Mouse (Mus musculus) kidney, embryonic 15.5 days (tissue): ENCODE measurements around the gene Tbl2. TPM values are rescaled to one million over a fixed set of nuclear protein-coding genes. Genes with fewer than 3 reads are reported as not detected.
A peak's percentile ranks its signal among the peaks of the same experiment; 100 is the strongest.

Experiments used
- ATAC-seq: fragments of 200-750 bp; cut with Nextera tagmentation; replicated peaks from 2 replicates; pipeline ENCODE4 v1.8.0; 2017; ENCODE audit warnings: moderate TSS enrichment; ENCODE audit not compliant: low FRiP score
- H3K27ac ChIP-seq: fragments of 300-500 bp; sonication (generic); 2 replicates; pipeline ENCODE4 v1.5.1; 2015; ENCODE audit warnings: mild to moderate bottlenecking, inconsistent platforms
- H3K27me3 ChIP-seq: fragments of 300-500 bp; sonication (generic); 2 replicates; pipeline ENCODE4 v1.6.1; 2015; ENCODE audit warnings: inconsistent platforms
- H3K36me3 ChIP-seq: fragments of 300-500 bp; sonication (generic); 2 replicates; pipeline ENCODE4 v1.6.1; 2015; ENCODE audit warnings: inconsistent platforms
- H3K4me1 ChIP-seq: fragments of 300-500 bp; sonication (generic); 2 replicates; pipeline ENCODE4 v1.6.1; 2015; ENCODE audit warnings: inconsistent platforms
- H3K4me2 ChIP-seq: fragments of 300-500 bp; sonication (generic); 2 replicates; pipeline ENCODE4 v1.6.1; 2015; ENCODE audit warnings: moderate library complexity, mild to moderate bottlenecking, inconsistent platforms
- H3K4me3 ChIP-seq: fragments of 300-500 bp; sonication (generic); replicated peaks from 2 replicates; pipeline ENCODE4 v1.5.1; 2015; ENCODE audit warnings: mild to moderate bottlenecking, inconsistent platforms
- H3K9ac ChIP-seq: fragments of 300-500 bp; sonication (generic); 2 replicates; pipeline ENCODE4 v1.6.1; 2015; ENCODE audit warnings: mild to moderate bottlenecking, inconsistent platforms
- H3K9me3 ChIP-seq: fragments of 300-500 bp; sonication (generic); replicated peaks from 2 replicates; pipeline ENCODE4 v1.6.1; 2016; ENCODE audit warnings: inconsistent platforms
- WGBS: fragments of 180-500 bp; shearing (Covaris S2); methylation state at CpG from one replicate; pipeline ENCODE4 v1.1.7; 2015; ENCODE audit warnings: mixed read lengths; 5-methylcytosine and 5-hydroxymethylcytosine counted together
- polyA plus RNA-seq: library from polyadenylated mRNA; unstranded; fragments of >200 nt; fragmentation: Nextera tagmentation; extraction: Ambion mirVana; gene quantifications from 2 replicates; pipeline ENCODE4 v1.2.1, GENCODE M21; 2015

The Tbl2 gene
- polyA plus RNA-seq, 1 experiment from 2014 or later, result 25.5 TPM

- Histone ChIP-seq H3K4me2 (no peak overlapping the region), H3K9me3 (no peaks in the 10 kb centered on the region), H3K4me3 (no peak overlapping the region), H3K4me1 (peaks cover 4% of the 10 kb centered on the region; the same call in 1 of the 2 replicates), H3K27me3 (peaks cover 25% of the 10 kb centered on the region), H3K9ac (no peak overlapping the region), H3K27ac (no peak overlapping the region), H3K36me3 (no peaks in the 10 kb centered on the region)
- no peak for ATAC-seq
- 62% methylated on average over 4 of the region's 4 CpGs for WGBS
These were observed 28.7 kb upstream of the Tbl2 start for GRCm38 (mm10) chr5:135120753-135121152.

DNA sequence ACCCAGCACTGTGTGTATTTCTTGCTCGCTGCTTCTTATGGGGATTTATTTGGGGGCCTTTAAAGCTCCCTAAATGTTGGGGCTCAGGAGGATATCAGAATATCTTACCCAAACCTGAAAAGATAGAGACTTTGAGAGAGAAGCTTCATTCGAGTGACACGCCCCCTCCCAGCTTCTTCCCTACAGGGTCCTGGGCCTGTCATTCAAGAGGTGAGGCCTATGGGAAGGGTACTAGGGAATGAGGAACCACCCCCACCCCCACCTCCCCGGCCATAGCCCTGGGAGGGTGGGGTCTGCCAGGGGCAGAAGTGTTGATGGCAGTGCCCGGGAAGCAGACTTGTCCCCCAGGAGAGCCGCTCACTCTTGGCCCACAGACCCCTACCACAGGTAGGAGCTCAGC, 23.3 kb upstream of the Tbl2 start:
- H3K9me3 ChIP-seq, result no peaks in the 10 kb centered on the region
- no peak overlapping the region for H3K9ac ChIP-seq
- no peak overlapping the region for H3K4me3 ChIP-seq
- no peaks in the 10 kb centered on the region for H3K36me3 ChIP-seq
- 75% methylated on average over 6 of the region's 6 CpGs for WGBS
- no peaks in the 10 kb centered on the region for H3K4me1 ChIP-seq
- no peak for ATAC-seq
- no peak overlapping the region for H3K27ac ChIP-seq
- no peak overlapping the region for H3K4me2 ChIP-seq
- peaks cover 24% of the 10 kb centered on the region for H3K27me3 ChIP-seq

- Histone ChIP-seq H3K27me3 (peaks cover 17% of the 10 kb centered on the region), H3K36me3 (no peaks in the 10 kb centered on the region), H3K27ac (no peak overlapping the region), H3K4me3 (no peak overlapping the region), H3K4me1 (no peaks in the 10 kb centered on the region), H3K4me2 (no peak overlapping the region), H3K9me3 (no peaks in the 10 kb centered on the region), H3K9ac (no peak overlapping the region)
- 77% methylated on average over 6 of the region's 6 CpGs for WGBS
- ATAC-seq, result no peak
These were observed 21.8 kb upstream of the Tbl2 start for GRCm38 (mm10) chr5:135127669-135128068.

GRCm38 (mm10) chr5:135129747-135130146, 19.7 kb upstream of the Tbl2 start:
- 82% methylated on average over 4 of the region's 4 CpGs for WGBS
- peaks cover 11% of the 10 kb centered on the region for H3K4me1 ChIP-seq
- ATAC-seq, result no peak
- H3K4me2 ChIP-seq, result no peak overlapping the region
- no peak overlapping the region for H3K4me3 ChIP-seq
- H3K9me3 ChIP-seq, result no peaks in the 10 kb centered on the region
- H3K9ac ChIP-seq, result no peak overlapping the region
- peaks cover 33% of the 10 kb centered on the region for H3K27me3 ChIP-seq
- H3K36me3 ChIP-seq, result no peaks in the 10 kb centered on the region
- H3K27ac ChIP-seq, result no peak overlapping the region

DNA sequence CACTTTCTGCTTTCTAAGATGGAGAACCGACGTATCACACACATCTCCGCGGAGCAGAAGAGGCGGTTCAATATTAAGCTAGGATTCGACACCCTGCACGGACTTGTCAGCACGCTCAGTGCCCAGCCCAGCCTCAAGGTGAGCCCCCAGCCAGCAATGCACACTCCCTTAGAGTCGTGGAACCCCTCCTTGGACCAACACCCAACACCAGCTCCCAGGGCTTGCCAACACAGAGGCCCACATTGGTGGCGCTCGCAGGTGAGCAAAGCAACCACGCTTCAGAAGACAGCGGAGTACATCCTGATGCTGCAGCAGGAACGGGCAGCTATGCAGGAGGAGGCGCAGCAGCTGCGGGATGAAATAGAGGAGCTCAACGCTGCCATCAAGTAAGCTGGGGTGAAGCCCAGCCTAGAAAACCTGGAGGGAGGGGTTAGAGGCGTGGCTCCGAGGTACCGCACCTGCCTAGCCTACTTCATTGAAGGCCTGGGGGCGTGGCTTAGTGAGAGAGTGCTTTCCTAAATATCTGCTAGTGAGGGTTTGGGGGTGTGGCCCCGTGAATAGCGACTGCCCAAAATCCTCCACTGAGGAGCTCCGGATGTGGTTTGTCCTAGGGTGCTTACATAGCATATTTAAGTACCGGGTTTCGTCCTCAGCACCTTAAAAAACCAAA, 15.6 kb upstream of the Tbl2 start:
- no peaks in the 10 kb centered on the region for H3K9me3 ChIP-seq
- H3K36me3 ChIP-seq, result no peaks in the 10 kb centered on the region
- H3K4me1 ChIP-seq, result peaks cover 11% of the 10 kb centered on the region
- H3K9ac ChIP-seq, result no peak overlapping the region
- ATAC-seq, result peak; percentile 61
- H3K27ac ChIP-seq, result no peak overlapping the region
- peak overlapping the region; percentile 56 for H3K4me2 ChIP-seq
- 5% methylated on average over 26 of the region's 26 CpGs for WGBS
- peaks cover 40% of the 10 kb centered on the region for H3K27me3 ChIP-seq
- H3K4me3 ChIP-seq, result peak overlapping the region; percentile 27

- no peak overlapping the region for H3K27ac ChIP-seq
- H3K4me1 ChIP-seq, result peaks cover 11% of the 10 kb centered on the region
- peak overlapping the region; percentile 27 for H3K4me3 ChIP-seq
- WGBS, result 4% methylated on average over 8 of the region's 8 CpGs
- H3K36me3 ChIP-seq, result no peaks in the 10 kb centered on the region
- no peak for ATAC-seq
- H3K9ac ChIP-seq, result no peak overlapping the region
- peaks cover 40% of the 10 kb centered on the region for H3K27me3 ChIP-seq
- no peaks in the 10 kb centered on the region for H3K9me3 ChIP-seq
- peak overlapping the region; percentile 56 for H3K4me2 ChIP-seq
These were observed 14.9 kb upstream of the Tbl2 start for GRCm38 (mm10) chr5:135134534-135134933.

DNA sequence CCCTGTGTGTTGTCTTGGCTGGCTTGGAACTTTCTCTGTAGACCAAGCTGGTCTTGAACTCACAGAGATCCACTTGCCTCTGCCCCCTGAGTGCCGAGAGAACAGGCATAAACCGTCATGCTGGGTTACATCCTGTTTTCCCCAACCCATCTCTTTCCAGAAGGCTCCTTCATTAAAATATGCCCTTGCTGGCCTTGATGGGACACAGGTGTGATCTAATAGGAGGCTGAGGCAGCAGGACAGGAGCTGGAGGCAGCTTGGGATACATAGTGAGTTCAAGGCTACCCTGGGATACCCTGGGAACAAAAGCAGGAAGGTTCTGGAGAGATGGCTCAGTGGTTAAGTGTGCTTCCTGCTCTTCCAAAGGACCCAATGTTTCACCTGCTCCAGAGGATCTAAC, 9.6 kb upstream of the Tbl2 start:
- Histone ChIP-seq H3K36me3 (no peaks in the 10 kb centered on the region), H3K27me3 (peaks cover 6% of the 10 kb centered on the region), H3K4me1 (no peaks in the 10 kb centered on the region), H3K4me2 (no peak overlapping the region), H3K4me3 (no peak overlapping the region), H3K9ac (no peak overlapping the region), H3K27ac (no peak overlapping the region), H3K9me3 (no peaks in the 10 kb centered on the region)
- no peak for ATAC-seq
- WGBS, result 73% methylated on average over 2 of the region's 2 CpGs

- H3K9ac ChIP-seq, result no peak overlapping the region
- no peak overlapping the region for H3K27ac ChIP-seq
- H3K4me1 ChIP-seq, result peaks cover 6% of the 10 kb centered on the region
- ATAC-seq, result no peak
- H3K27me3 ChIP-seq, result no peaks in the 10 kb centered on the region
- H3K4me3 ChIP-seq, result no peak overlapping the region
- no peaks in the 10 kb centered on the region for H3K9me3 ChIP-seq
- H3K36me3 ChIP-seq, result no peaks in the 10 kb centered on the region
- WGBS, result 55% methylated on average over 4 of the region's 4 CpGs
- H3K4me2 ChIP-seq, result no peak overlapping the region
These were observed 5.0 kb upstream of the Tbl2 start for GRCm38 (mm10) chr5:135144469-135144868.

GRCm38 (mm10) chr5:135145532-135145931, 3.9 kb upstream of the Tbl2 start:
- H3K4me3 ChIP-seq, result no peak overlapping the region
- H3K27me3 ChIP-seq, result no peaks in the 10 kb centered on the region
- H3K4me2 ChIP-seq, result no peak overlapping the region
- 75% methylated on average over 3 of the region's 3 CpGs for WGBS
- no peaks in the 10 kb centered on the region for H3K36me3 ChIP-seq
- peaks cover 11% of the 10 kb centered on the region for H3K4me1 ChIP-seq
- no peak for ATAC-seq
- H3K27ac ChIP-seq, result no peak overlapping the region
- H3K9ac ChIP-seq, result no peak overlapping the region
- no peaks in the 10 kb centered on the region for H3K9me3 ChIP-seq

GRCm38 (mm10) chr5:135145955-135146354, 3.5 kb upstream of the Tbl2 start:
- no peaks in the 10 kb centered on the region for H3K27me3 ChIP-seq
- H3K9ac ChIP-seq, result no peak overlapping the region
- no peak overlapping the region for H3K4me2 ChIP-seq
- no peak overlapping the region for H3K4me3 ChIP-seq
- no peaks in the 10 kb centered on the region for H3K36me3 ChIP-seq
- no peak overlapping the region for H3K27ac ChIP-seq
- H3K9me3 ChIP-seq, result no peaks in the 10 kb centered on the region
- ATAC-seq, result no peak
- peaks cover 15% of the 10 kb centered on the region for H3K4me1 ChIP-seq

DNA sequence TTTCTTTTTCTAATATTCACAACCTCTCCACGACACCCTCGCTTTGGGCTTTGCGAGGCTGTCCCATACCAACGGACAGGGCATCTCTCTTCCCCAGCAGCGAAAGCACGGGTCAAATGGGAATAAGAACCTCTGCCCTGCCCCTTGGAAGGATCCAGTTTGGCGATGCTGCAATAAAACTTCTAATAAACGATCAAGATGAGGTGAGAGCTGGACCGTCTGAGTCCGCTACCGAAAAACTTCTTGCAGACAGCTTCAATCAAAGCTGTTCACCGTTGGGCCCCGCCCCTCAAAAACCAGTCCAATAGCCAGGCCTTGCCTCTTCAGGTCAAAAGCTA, 773 bp upstream of the Tbl2 start:
- Histone ChIP-seq H3K36me3 (peaks cover 20% of the 10 kb centered on the region), H3K27ac (peak overlapping the region; percentile 98), H3K27me3 (no peaks in the 10 kb centered on the region), H3K9me3 (no peaks in the 10 kb centered on the region), H3K9ac (peak overlapping the region; percentile 58), H3K4me2 (peak overlapping the region; percentile 72), H3K4me3 (peak overlapping the region; percentile 92), H3K4me1 (peaks cover 16% of the 10 kb centered on the region)
- ATAC-seq, result no peak
- under 1% methylated on average over 13 of the region's 13 CpGs for WGBS

DNA sequence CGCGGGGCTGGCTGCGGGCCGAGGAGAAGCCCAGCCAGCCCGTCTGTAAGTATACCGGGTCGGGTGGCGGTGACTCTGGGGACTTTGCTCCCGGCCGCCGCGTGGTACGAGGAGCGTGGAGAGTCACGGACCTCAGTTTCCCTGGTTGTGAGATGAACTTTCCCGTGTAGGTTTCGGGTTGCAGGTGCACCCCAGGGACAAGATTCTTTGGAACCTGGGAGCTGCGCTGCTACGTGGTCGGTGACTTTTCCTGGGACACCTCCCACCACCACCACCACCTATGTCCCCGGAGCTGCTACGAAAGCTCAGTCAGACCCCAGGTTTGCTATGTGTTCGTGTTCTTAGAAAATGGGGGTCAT, 342 bp downstream of the Tbl2 start:
- Histone ChIP-seq H3K27ac (peak overlapping the region; percentile 98), H3K9ac (peak overlapping the region; percentile 75), H3K4me3 (peak overlapping the region; percentile 92), H3K36me3 (peaks cover 31% of the 10 kb centered on the region), H3K27me3 (no peaks in the 10 kb centered on the region), H3K9me3 (no peaks in the 10 kb centered on the region), H3K4me2 (peak overlapping the region; percentile 72), H3K4me1 (peaks cover 16% of the 10 kb centered on the region)
- WGBS, result 0% methylated on average over 23 of the region's 23 CpGs
- no peak for ATAC-seq

GRCm38 (mm10) chr5:135156496-135156895, 7.0 kb downstream of the Tbl2 start:
- WGBS, result 98% methylated on average over 4 of the region's 4 CpGs
- ATAC-seq, result no peak
- Histone ChIP-seq H3K9me3 (no peaks in the 10 kb centered on the region), H3K4me1 (peaks cover 3% of the 10 kb centered on the region; the same call in 1 of the 2 replicates), H3K27ac (no peak overlapping the region), H3K9ac (no peak overlapping the region), H3K4me3 (no peak overlapping the region), H3K27me3 (no peaks in the 10 kb centered on the region), H3K36me3 (peaks cover 97% of the 10 kb centered on the region), H3K4me2 (no peak overlapping the region)
